Mouse (Mus musculus) 3T3-L1 (cell line): ENCODE measurements at regions not wholly inside any gene's neighbourhood (a gene's known extent, or its start where the extent isn't known, plus 50 kb on each side); places are given as distances from the start of the nearest gene placed in this dataset.

Source experiments
- DNase-seq: peaks from one replicate; pipeline ENCODE4 v3.0.0-alpha.2; 2015; ENCODE audit warnings: low read depth, low spot score

DNA sequence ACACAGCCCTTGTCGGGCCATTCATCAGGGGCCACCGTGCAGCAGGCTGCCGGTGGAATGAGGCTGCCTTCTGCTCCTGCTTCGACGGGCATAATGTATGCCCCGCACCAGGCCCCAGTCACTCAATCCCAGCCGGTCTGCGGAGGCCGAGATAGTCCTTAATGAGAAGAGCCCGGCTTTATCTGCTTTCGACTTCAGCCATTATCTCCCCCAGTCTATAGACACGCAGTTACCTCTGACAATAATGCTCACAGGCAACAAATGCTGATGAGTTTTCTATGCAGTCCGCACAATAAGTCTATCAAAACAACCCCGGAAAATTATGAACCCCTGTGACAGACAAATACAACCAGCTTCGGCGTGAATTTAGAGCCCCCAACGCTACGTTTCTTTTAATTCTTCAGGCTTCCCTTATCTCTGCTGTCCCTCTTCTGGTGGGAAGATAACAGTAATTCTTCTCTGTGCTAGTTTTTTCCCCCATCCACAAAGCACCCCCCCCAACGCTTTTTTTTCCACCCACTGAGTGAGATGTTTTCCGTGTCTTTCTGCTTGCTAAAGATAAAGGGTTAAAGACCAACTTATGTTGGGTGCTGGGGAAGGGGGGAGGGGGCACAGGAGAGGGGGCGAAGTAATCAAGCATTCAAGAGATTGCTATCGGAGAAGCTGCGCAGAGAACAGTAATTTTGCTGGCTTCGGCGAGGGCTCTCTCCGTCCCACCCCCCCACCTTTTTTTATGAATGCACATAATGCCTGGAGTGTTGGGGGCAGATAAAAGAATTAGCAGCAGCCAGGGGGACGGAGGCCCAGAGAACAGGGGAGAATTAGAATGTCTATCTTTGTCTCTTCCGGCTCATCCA is 117.8 kb downstream of the Mrm1 start:
- no peak for DNase-seq

- no peak for DNase-seq
Measured at GRCm38 (mm10) chr11:84697521-84697920, 121.8 kb downstream of the Mrm1 start.

- DNase-seq, result no peak
Measured at GRCm38 (mm10) chr11:84692638-84693037, 126.7 kb downstream of the Mrm1 start.

- DNase-seq, result no peak
Measured at GRCm38 (mm10) chr11:84691410-84692148, 127.7 kb downstream of the Mrm1 start.

DNA sequence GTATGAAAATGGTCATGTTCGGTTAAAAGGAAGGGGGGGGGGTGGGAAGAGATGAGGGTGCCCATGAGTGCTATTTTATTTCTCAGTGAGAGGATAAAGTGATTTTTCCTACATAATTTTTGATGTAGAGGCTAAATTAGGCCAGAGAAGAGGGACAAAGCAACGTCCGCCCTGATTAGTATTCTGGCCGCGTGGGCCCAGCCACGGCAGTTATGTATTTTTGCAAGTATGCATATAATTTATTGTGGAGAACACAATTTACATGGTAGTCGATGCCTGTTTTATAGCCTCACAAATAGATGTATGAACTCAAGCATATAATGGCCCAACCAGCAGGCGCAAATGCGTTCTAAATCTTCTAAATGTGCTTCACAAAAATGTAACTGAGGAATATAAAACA is 132.8 kb downstream of the Mrm1 start:
- no peak for DNase-seq

GRCm38 (mm10) chr11:84684325-84684724 is 135.0 kb downstream of the Mrm1 start:
- DNase-seq, result no peak

GRCm38 (mm10) chr11:84682931-84683330 is 136.4 kb downstream of the Mrm1 start:
- no peak for DNase-seq

DNA sequence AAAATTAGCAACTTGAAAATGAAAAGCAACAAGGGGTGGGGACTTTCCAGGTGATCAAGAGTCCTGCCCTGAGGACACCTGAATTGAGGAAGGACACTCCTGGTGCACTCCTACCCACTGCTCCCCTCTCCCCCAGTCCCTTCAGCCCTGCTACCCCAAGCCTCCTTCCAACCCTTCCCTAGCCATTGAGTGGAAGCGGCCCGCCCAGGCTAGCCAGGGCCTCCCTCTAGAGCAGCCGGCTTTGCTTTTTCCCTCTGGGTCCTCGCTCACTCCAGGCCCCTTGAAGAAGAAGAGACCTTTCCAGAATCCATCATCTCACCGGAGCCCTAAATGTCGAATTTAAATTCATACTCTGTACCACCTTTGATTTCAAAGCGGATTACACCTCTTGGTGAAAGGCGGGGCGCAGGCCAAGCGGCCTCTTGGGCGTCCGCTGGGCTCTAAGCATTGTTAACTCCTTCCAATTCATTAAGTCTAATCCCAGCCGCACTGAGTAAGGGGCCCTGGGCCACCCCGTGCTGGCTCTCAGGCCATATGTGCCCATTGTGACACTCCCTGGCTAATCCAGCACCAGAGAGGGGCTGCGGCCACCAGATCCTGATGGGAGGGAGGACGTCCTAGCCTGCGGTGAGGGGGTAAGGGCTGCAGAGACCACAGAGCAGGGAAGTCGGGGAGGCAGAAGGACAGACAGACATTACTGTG is 142.8 kb downstream of the Mrm1 start:
- no peak for DNase-seq

DNA sequence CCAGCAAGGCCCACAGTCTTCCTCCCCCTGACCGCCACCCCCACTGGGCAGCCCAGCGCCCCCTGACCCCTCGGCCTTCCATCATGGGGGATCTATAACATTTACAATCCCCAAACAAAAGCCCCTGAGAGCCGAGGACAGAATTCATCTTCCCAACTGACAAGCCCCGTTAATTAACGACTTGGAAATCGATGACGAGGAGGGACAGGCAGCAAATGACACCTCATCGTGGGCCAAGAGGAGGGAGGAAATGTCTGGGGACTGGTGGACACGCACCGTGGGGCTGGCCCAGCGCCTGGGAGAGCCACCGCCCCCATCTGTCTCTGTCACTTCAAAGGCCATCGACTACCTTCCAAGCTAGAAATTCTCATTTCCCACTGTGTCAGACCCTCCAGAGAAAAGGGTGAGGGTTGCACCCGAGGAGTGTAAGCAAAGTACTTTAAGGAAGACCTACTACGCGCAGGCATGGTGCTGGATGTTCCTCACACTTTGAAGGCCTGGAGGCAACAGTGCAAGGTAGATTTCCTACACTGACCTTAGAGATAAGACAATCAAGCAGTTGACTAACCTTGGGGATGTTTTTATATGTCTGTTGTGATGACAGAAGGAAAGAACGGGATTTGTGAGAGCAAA is 146.4 kb downstream of the Mrm1 start:
- no peak for DNase-seq

- peak; percentile 70 for DNase-seq
Measured at GRCm38 (mm10) chr11:84671585-84671984, 146.2 kb upstream of the Lhx1 start.

- DNase-seq, result no peak
Measured at GRCm38 (mm10) chr11:84667711-84668110, 142.4 kb upstream of the Lhx1 start.

DNA sequence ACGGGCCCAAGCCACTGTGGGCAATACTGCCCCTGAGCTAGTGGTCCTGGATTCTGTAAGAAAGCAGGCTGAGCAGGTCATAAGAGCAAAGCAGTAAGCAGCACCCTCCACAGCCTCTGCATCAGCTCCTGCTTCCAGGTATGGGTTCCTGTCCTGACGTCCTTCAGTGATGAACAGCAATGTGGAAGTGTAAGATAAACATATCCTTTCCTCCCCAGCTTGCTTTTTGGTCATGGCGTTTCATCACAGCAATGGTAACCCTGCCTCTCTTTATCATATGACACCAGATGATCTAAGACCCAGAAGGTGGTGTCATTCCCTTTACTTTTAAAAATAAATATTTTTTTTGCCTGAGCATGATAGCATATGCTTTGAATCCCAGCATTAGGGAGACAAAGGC is 138.9 kb upstream of the Lhx1 start:
- no peak for DNase-seq

DNA sequence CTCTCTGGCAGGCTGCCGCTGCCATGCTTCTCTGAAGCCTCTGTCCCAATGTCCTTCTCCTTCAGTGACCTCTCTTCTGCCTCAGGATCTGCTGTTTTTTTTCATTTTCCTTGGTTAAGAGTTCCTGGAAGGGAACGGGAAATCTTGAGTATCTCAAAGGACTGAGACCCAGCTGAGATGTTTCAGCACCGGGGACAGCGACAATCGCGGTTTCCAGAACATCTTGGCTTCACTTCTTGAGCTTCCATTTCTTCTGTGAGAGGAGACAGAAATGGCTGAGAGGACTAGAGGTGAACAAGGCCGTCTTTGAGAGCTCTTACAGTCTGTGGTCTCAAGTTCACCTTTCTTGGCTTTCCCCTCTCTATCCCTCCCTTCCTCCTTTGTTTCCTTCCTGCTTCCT is 136.6 kb upstream of the Lhx1 start:
- DNase-seq, result peak; percentile 65

DNA sequence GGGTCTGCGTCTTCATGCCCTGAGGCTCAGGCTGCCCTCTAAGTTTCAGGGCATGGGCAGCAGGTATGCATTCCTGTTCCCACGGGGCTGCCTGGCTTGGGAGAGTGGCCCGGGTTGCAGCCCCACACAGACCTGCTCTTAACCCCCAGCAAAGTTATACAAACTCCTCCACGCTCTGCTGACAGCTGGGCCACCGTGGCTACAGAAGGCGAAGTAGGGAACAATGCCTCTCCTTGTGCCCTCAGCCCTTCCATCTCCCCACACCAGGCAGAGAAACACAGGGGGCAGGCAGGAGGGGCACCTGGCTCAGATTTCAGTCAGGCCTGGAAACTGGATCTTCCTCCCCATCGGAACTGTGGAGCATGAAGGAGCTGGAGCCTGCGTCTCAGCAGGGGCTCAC is 135.5 kb upstream of the Lhx1 start:
- DNase-seq, result no peak

DNA sequence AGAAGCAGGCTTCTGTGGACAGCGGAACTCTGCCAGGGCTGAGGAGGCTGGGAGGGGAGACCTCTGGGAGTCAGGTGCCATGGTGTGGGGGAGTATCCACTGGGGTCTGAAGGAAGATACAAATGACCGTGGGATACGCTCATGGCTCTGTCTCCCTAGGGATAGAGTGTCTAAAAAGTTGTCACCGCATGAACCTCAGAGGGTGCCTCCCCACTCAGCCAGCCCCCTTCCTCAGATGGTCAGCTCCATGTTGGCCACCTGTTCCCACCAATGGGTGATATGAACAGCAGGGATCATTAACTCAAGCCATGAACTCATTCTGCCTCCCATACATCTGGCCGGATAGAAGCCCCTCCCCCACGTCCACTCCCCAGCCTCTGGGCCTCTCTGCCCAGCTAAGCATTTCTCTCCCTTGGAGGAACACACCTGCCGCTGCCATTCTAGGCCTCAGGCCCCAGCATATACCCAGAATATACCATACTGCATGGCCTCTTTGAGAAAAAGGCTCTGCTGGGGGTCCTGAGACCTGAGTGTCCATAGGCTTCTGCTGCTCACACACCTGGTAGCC is 134.1 kb upstream of the Lhx1 start:
- no peak for DNase-seq

GRCm38 (mm10) chr11:84653481-84653880 is 128.1 kb upstream of the Lhx1 start:
- DNase-seq, result no peak

DNA sequence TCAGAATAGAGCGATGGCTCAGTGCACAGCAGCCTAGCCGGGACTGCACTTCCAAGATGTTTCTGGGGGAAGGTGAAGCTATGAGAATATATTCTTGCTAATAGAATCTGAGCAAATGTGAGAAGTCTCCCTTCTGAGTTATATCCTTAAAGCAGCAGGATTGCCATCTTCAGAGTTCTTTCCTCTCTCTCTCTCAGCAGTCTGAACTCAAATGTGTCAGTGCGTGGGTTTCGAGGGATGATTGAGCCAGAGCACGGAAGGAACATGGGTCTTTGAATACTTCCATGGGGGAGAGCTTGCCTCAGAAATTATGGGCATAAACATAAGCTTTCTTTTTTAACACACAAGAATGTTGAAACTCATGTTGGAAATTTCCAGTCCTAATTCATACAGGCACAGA is 123.6 kb upstream of the Lhx1 start:
- no peak for DNase-seq

DNA sequence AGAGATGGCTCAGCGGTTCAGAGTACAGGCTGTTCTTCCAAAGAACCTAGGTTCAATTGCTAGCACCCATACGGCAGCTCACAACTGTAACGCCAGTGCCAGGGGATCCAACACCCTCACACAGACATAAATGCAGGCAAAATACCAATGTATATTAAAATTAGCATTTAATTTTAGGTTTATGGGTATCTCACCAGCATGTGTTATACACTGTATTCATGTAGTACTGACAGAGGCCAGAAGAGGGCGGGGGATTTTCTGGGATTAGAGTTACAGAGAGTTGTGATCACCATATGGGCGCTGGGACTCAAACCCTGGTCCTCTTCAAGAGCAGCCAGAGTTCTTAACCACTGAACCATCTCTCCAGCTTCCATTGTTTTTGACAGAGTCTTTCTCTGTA is 121.8 kb upstream of the Lhx1 start:
- peak; percentile 5 for DNase-seq

GRCm38 (mm10) chr11:84643107-84643372 is 117.7 kb upstream of the Lhx1 start:
- no peak for DNase-seq

DNA sequence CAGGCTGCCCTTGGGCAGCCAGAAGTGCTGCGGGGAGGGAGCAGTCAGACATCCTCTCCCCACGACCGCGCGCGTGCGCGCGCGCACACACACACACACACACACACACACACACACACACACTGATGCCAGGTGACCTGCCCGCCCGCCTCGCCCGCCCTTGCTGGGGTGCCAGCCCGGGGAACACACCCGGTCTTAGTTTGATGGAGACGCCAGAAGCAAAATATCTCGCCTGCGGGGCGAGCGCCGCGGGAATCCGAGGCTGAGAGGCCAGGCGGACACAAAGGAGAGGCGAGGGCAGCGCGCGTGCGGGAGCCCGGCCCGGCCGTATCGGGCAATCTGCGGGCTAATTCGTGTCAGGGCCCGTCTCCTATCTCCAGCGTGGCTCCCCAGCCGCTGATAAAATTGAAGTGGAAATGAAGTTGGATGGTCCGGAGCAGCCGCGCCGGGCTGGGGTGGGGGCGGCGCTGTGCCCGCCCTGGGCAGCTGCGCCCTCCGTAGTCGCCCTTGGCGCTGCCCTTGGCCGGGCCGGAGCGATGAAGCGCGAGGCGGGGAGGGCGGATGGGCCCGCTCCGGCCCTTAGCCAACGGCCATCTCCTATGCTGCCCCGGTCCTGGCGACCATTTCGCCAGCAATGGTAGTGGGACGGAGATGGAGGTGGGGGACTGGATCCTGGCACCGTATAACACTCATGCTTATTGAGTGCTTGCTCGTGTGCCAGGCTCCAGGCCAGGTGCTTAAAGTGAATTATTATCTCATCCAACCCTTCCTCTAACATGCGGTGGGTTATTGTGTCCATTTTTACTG is 117.2 kb upstream of the Lhx1 start:
- no peak for DNase-seq

DNA sequence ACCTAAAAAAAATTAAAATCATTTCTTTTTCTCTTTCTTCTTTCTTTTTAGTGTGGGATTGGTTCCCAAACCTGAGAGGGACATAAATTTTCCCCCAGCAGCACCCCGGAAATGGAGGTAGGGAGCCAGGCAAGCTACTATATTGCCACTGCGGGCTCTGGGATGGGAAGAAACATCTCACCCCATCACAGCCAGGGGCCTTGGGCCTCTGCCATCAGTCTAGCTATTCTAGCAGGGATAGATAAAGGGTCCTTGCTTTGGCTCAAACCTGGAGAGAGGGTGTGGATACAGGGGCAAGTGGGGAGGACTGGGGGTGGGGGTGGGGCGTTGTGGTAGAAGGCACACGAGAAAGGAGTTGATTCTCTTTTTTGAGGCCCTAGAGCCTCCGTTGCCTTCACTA is 116.3 kb upstream of the Lhx1 start:
- no peak for DNase-seq
